Mouse (Mus musculus) erythroblast, embryonic 14.5 days (primary cell): ENCODE measurements around the gene Nbas.

ENCODE experiments used
- GATA1 ChIP-seq: IDR thresholded peaks from 2 replicates; pipeline ENCODE4 v1.6.1; 2012; ENCODE audit warnings: low read length, inconsistent platforms, mixed read lengths
- TAL1 ChIP-seq: IDR thresholded peaks from 3 replicates; pipeline ENCODE4 v1.6.1; 2012; ENCODE audit warnings: low read length, inconsistent platforms, mixed read lengths

GRCm38 (mm10) chr12:13575605-13576600, 307.0 kb downstream of the Nbas start:
- TF ChIP-seq TAL1 (no peak), GATA1 (no peak)
